Mouse (Mus musculus) cerebellum, adult (tissue): ENCODE results near the gene Psmd6.

Source experiments
- ATAC-seq: cut with Nextera tagmentation; 2 replicates; pipeline ENCODE4 v1.9.2; 2017; ENCODE audit warnings: mild to moderate bottlenecking, moderate library complexity, mixed read lengths; ENCODE audit not compliant: insufficient number of reproducible peaks, low FRiP score, low TSS enrichment

Psmd6 gene

GRCm38 (mm10) chr14:14120230-14121096, at the start of gene Psmd6:
Gene Psmd6, minus strand, starts transcription at chr14:14120984.
- peak; percentile 97 for ATAC-seq

- ATAC-seq: no peak
These were observed 10.1 kb downstream of the Psmd6 start for GRCm38 (mm10) chr14:14110710-14111109.

- no peak for ATAC-seq
These were observed 15.9 kb downstream of the Psmd6 start for GRCm38 (mm10) chr14:14104930-14105318.

- no peak for ATAC-seq
These were observed 16.4 kb downstream of the Psmd6 start for GRCm38 (mm10) chr14:14104213-14104929.

- ATAC-seq: no peak
These were observed 19.5 kb downstream of the Psmd6 start for GRCm38 (mm10) chr14:14101296-14101695.

GRCm38 (mm10) chr14:14100773-14101280, 20.0 kb downstream of the Psmd6 start:
- ATAC-seq: no peak

- peak; percentile 75 for ATAC-seq
These were observed 22.3 kb downstream of the Psmd6 start for GRCm38 (mm10) chr14:14098330-14098980.

- ATAC-seq: no peak
These were observed 30.2 kb downstream of the Psmd6 start for GRCm38 (mm10) chr14:14090571-14090970.

- no peak for ATAC-seq
These were observed 32.6 kb downstream of the Psmd6 start for GRCm38 (mm10) chr14:14088016-14088791.

- ATAC-seq: no peak
These were observed 33.4 kb downstream of the Psmd6 start for GRCm38 (mm10) chr14:14087348-14087747.

GRCm38 (mm10) chr14:14086711-14087263, 34.0 kb downstream of the Psmd6 start:
- ATAC-seq: no peak

GRCm38 (mm10) chr14:14083811-14084210, 37.0 kb downstream of the Psmd6 start:
- no peak for ATAC-seq

GRCm38 (mm10) chr14:14080604-14081194, 40.1 kb downstream of the Psmd6 start:
- no peak for ATAC-seq

- ATAC-seq: no peak
These were observed 49.3 kb downstream of the Psmd6 start for GRCm38 (mm10) chr14:14071456-14071855.

GRCm38 (mm10) chr14:14070541-14071315, 50.1 kb downstream of the Psmd6 start:
- no peak for ATAC-seq

- no peak for ATAC-seq
These were observed 52.2 kb downstream of the Psmd6 start for GRCm38 (mm10) chr14:14068553-14068952.

GRCm38 (mm10) chr14:14067648-14068472, 52.9 kb downstream of the Psmd6 start:
- ATAC-seq: peak; percentile 88

- ATAC-seq: no peak
These were observed 54.5 kb downstream of the Psmd6 start for GRCm38 (mm10) chr14:14066241-14066640.
